Mouse (Mus musculus) kidney, postnatal 36 days (tissue): ENCODE measurements around the gene Defa33.
"Not testable (repeated sequence)": the region's sequence is repeated elsewhere in the genome, so short reads cannot be mapped to it uniquely, and the experiment has no call there.

Experiments
- DNase-seq, 2 experiments: peaks; one replicate each; pipeline ENCODE4 v3.0.0; 2021 to 2022; ENCODE audit warnings: mixed read lengths in 2 of 2

Gene Defa33

GRCm38 (mm10) chr8:21391511-21391910, at the start of gene Defa33:
TSS of gene Defa33 (plus strand) at chr8:21391811.
- not testable (repeated sequence) for DNase-seq

- DNase-seq = not testable (repeated sequence)
Measured at GRCm38 (mm10) chr8:21378215-21378614, 13.4 kb upstream of the Defa33 start, which contains the start of gene Defa2. TSS of gene Defa2 (plus strand) at chr8:21378515.

- DNase-seq = not testable (repeated sequence)
Measured at GRCm38 (mm10) chr8:21427111-21427510, 35.5 kb downstream of the Defa33 start, which contains the start of gene Defa36. TSS of gene Defa36 (plus strand) at chr8:21427411.
